Mouse (Mus musculus) kidney, embryonic 15.5 days (tissue): ENCODE measurements around the gene Elmo3. TPM values are rescaled to one million over a fixed set of nuclear protein-coding genes. Genes with fewer than 3 reads are reported as not detected.

Experiments used
- ATAC-seq: fragments of 200-750 bp; cut with Nextera tagmentation; replicated peaks from 2 replicates; pipeline ENCODE4 v1.8.0; 2017; ENCODE audit warnings: moderate TSS enrichment; ENCODE audit not compliant: low FRiP score
- H3K27ac ChIP-seq: fragments of 300-500 bp; sonication (generic); 2 replicates; pipeline ENCODE4 v1.5.1; 2015; ENCODE audit warnings: mild to moderate bottlenecking, inconsistent platforms
- H3K27me3 ChIP-seq: fragments of 300-500 bp; sonication (generic); 2 replicates; pipeline ENCODE4 v1.6.1; 2015; ENCODE audit warnings: inconsistent platforms
- H3K36me3 ChIP-seq: fragments of 300-500 bp; sonication (generic); 2 replicates; pipeline ENCODE4 v1.6.1; 2015; ENCODE audit warnings: inconsistent platforms
- H3K4me1 ChIP-seq: fragments of 300-500 bp; sonication (generic); 2 replicates; pipeline ENCODE4 v1.6.1; 2015; ENCODE audit warnings: inconsistent platforms
- H3K4me2 ChIP-seq: fragments of 300-500 bp; sonication (generic); 2 replicates; pipeline ENCODE4 v1.6.1; 2015; ENCODE audit warnings: moderate library complexity, mild to moderate bottlenecking, inconsistent platforms
- H3K4me3 ChIP-seq: fragments of 300-500 bp; sonication (generic); replicated peaks from 2 replicates; pipeline ENCODE4 v1.5.1; 2015; ENCODE audit warnings: mild to moderate bottlenecking, inconsistent platforms
- H3K9ac ChIP-seq: fragments of 300-500 bp; sonication (generic); 2 replicates; pipeline ENCODE4 v1.6.1; 2015; ENCODE audit warnings: mild to moderate bottlenecking, inconsistent platforms
- H3K9me3 ChIP-seq: fragments of 300-500 bp; sonication (generic); replicated peaks from 2 replicates; pipeline ENCODE4 v1.6.1; 2016; ENCODE audit warnings: inconsistent platforms
- WGBS: fragments of 180-500 bp; shearing (Covaris S2); methylation state at CpG from one replicate; pipeline ENCODE4 v1.1.7; 2015; ENCODE audit warnings: mixed read lengths; 5-methylcytosine and 5-hydroxymethylcytosine counted together
- polyA plus RNA-seq: library from polyadenylated mRNA; unstranded; fragments of >200 nt; fragmentation: Nextera tagmentation; extraction: Ambion mirVana; gene quantifications from 2 replicates; pipeline ENCODE4 v1.2.1, GENCODE M21; 2015

Elmo3 gene
- 10.6 and 11.5 TPM in 2 replicates for polyA plus RNA-seq

DNA sequence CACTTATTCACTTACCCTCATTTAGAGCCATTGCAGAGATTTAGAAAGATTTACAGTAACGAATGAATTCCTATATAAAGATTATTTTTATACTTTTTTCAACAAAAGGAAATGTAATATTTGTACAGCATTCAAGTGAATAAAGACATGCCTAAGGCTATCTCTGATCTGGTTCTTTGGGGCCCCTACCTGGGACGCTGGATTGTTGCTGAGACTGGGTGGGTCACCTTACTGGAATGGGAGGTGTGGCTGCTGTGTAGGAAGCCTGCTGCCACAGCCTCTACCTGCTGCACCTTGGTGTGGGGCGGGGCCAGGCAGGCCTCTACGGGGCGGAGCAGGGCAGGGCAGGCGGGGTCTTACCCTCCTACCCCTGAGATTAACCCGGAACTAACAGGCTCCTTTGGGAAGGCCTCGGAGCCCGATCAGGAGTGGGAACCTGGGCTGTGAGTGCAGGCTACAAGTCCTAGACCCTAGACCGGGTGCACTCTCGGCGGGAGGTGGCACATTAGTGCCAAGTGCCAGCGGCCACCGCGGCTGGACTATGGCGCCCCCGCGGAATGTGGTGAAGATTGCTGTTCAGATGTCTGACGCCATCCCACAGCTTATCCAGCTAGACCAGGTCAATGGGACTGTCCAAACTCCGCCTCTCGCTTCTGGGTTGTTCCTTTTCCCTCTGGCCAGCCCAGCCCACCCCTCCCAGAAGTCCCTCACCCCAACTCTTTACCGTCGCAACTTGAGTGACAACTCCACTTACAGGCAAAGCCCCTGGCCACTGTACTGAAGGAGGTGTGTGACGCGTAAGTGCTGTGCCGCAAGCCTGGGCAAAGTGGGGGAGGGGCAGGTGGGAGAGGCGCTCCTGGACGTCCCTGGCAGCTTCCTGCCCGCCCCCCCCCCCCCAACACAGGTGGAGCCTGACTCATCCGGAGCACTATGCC is at the start of gene Elmo3:
Gene Elmo3, plus strand, starts transcription at position 391 of the 935 bp plus-strand sequence.
- ATAC-seq, result peak; percentile 86
- Histone ChIP-seq H3K4me2 (peak within 1 kb of the TSS; percentile 76), H3K27ac (peak within 1 kb of the TSS; percentile 91), H3K9ac (peak within 1 kb of the TSS; percentile 47), H3K9me3 (no peaks in the 10 kb centered on the region), H3K27me3 (no peaks in the 10 kb centered on the region), H3K4me3 (peak within 1 kb of the TSS; percentile 46), H3K4me1 (peaks cover 27% of the 10 kb centered on the region), H3K36me3 (peaks cover 78% of the 10 kb centered on the region)
- WGBS, result 5% methylated on average over 30 of the region's 30 CpGs

DNA sequence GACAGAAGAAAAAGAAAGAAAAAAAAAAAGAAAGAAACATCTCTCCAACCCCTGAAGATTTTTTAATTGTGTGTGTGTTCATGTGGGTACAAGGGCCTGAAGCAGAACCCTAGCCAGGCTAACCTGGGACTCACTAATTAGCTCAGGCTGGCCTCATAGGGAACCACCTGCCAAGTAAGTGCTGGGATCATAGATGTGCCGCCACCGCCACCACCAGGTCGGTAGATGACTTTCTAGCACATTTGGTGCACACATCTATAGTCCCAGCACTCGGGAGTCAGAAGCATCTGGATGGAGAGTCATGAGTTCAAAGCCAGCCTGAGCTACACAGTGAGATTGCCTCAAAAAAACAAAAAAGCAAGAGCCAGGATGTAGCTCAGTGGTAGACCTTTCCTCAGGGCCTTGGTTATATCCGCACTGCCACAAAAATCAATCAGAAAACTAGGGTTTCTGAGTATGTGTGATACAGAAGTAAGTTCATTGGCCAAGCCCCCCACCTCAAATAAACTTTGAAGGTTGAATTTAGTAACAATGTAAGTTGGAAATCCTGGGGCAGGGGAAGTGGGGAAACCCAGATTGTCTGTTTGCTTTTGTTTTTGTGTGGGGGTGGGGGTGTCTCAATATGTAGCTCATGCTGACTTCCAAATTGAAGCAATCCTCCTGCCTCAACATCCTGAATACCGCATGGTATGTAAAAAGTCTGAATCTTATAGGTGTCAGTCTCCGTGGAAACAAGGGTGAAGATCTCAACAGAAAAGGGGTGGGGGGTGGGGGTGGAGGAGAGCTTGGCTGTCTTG is 47.9 kb upstream of the Elmo3 start:
- Histone ChIP-seq H3K4me3 (no peak overlapping the region), H3K27ac (no peak overlapping the region), H3K9me3 (no peaks in the 10 kb centered on the region), H3K9ac (no peak overlapping the region), H3K4me2 (no peak overlapping the region), H3K4me1 (peaks cover 42% of the 10 kb centered on the region), H3K36me3 (peaks cover 7% of the 10 kb centered on the region), H3K27me3 (peaks cover 72% of the 10 kb centered on the region)
- no peak for ATAC-seq
- WGBS, result 67% methylated on average over 7 of the region's 7 CpGs

DNA sequence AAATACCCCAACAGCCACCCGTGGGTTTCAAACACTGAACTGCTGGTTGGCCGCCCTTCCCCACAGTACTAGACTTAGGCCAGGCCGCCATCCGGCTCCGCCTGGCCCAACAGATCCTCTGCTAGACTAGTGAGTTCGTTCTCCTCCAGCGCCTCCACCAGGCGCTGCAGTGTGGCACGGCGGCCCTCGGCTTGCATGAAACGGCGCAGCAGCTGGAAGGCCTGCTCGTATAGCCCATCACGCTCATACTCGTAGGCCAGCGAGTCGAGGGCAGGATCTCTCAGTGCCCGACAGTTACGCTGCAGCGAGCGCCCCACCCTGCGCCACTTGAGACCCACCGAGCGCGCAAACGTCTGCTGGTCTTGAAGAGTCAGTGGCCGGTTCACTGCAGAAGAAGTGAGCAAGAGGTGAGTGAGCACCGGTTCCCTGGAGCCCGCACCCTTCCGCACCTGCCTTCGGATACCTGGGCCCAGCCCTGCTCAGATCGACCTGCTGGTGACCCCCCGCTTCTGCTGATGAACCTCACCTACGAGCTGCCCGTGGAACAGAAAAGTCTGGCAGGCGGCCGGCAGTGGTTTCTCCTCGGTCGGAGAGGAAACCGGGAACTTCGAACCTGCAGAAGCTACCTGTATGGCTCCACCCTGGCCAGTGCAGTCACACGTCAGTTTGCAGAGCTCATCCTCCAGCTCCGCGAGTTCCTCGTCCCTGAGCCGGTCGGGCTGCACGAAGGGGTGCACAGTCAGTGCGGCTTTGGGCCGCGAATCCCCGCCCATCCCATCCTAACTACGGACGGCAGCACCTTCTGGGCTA is 46.3 kb upstream of the Elmo3 start:
- peak overlapping the region; percentile 88 for H3K4me2 ChIP-seq
- WGBS, result 3% methylated on average over 55 of the region's 55 CpGs
- peak overlapping the region; percentile 41 for H3K9ac ChIP-seq
- peak; percentile 12 for ATAC-seq
- H3K27ac ChIP-seq, result no peak overlapping the region
- H3K9me3 ChIP-seq, result no peaks in the 10 kb centered on the region
- H3K4me3 ChIP-seq, result peak overlapping the region; percentile 48
- no peaks in the 10 kb centered on the region for H3K36me3 ChIP-seq
- H3K27me3 ChIP-seq, result peaks cover 86% of the 10 kb centered on the region
- peaks cover 39% of the 10 kb centered on the region for H3K4me1 ChIP-seq

DNA sequence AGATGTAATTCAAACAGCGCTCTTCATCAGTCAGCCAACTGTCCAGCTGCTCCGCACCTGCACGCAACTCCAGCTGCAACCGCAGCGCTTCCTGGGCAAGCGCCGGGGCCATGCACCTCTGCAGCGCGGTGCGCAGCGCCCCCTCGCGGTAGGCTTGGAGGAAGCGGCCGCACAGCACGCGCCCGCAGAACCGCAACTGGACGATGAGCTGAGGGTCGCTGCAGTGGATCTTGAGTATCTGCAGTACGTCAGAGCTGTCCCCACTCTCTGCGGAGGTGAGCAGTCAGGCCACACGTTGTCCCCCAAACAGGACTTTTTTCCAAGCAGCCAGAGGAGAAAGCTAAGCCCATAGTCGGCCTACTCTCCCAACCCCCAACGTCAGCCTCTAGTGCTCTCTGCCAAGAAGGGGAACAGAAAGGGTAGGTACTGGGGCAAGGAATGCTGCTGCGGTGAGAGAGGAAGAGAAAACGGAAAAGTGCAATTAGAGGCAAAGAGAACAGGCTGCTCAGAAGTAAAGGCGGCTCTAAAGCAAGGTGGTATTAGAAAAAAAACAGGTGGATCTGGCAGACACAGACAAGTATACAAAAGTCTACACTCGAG is 45.6 kb upstream of the Elmo3 start:
- peak overlapping the region; percentile 48 for H3K4me3 ChIP-seq
- peaks cover 36% of the 10 kb centered on the region for H3K4me1 ChIP-seq
- no peak overlapping the region for H3K27ac ChIP-seq
- H3K9me3 ChIP-seq, result no peaks in the 10 kb centered on the region
- ATAC-seq, result peak; percentile 33; the same call in 1 of the 2 replicates
- H3K9ac ChIP-seq, result peak overlapping the region; percentile 41
- H3K36me3 ChIP-seq, result no peaks in the 10 kb centered on the region
- peaks cover 87% of the 10 kb centered on the region for H3K27me3 ChIP-seq
- 3% methylated on average over 30 of the region's 30 CpGs for WGBS
- peak overlapping the region; percentile 88 for H3K4me2 ChIP-seq

DNA sequence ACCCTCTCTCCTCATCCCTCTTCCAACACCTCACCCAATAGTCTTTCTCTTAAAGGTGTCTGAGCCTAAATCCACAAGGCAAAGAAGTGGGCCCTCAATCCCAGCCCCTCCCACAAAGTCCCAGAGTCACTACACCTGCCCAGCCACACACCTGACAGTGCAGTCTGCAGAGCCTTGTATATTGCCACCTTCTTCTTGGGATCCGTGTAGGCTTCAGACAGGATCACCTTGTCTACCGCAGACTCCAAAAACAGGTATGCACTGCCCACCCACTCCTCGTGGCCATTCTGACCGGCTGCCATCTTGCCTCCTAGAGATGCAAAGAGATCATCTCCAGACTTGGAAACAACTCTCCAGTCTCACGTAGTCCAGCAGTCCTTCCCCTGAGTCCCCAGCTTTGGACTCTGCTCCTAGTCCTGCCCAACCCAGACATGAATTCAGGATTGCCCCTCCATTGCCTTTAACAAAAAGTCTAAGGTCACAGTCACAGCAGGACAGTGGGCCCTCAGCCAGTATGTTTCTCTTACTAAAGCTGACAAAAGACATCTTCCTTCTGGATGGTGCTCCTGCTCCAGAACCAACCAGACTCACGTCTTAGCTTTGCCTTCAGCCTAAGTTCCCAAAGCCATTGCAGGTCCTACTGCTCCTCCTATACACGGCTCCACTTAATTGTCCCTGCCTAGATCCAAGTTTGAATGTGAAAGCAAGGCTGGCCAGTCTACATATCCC is 44.9 kb upstream of the Elmo3 start:
- no peak overlapping the region for H3K27ac ChIP-seq
- no peak overlapping the region for H3K4me3 ChIP-seq
- H3K9me3 ChIP-seq, result no peaks in the 10 kb centered on the region
- no peak overlapping the region for H3K9ac ChIP-seq
- peaks cover 35% of the 10 kb centered on the region for H3K4me1 ChIP-seq
- WGBS, result 70% methylated on average over 7 of the region's 7 CpGs
- peaks cover 87% of the 10 kb centered on the region for H3K27me3 ChIP-seq
- H3K4me2 ChIP-seq, result no peak overlapping the region
- no peaks in the 10 kb centered on the region for H3K36me3 ChIP-seq
- ATAC-seq, result no peak

DNA sequence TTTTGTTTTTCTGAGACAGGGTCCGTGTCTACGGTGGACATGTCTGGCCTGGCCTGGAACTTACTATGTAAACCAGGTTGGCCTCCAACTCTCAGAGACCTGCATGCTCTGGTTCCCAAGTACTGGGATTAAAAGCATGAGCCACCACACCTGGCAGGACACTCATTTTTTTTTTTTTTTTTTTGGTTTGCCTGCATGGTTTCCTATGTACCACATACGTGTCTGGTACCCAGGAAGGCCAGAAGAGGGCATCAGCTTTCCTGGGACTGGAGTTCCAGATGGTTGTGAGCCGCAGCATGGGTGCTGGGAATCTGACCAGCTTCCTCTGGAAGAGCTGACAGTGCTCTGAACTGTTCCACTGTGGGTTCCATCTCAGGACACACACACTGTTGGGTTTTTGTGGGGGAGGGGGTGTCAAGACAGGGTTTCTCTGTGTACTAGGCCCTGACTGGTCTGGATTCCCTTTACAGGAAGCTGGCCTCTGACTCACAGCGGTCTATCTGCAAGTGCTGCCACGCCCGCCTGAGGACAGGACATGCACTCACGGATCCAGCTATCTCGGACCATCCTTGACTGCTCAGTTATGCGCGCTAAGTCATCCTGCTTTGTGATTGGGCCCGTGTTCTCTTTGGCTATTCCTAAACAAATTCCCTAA is 43.9 kb upstream of the Elmo3 start:
- no peak overlapping the region for H3K4me3 ChIP-seq
- H3K4me2 ChIP-seq, result no peak overlapping the region
- H3K36me3 ChIP-seq, result no peaks in the 10 kb centered on the region
- peaks cover 34% of the 10 kb centered on the region for H3K4me1 ChIP-seq
- H3K27ac ChIP-seq, result no peak overlapping the region
- no peaks in the 10 kb centered on the region for H3K9me3 ChIP-seq
- H3K9ac ChIP-seq, result no peak overlapping the region
- H3K27me3 ChIP-seq, result peaks cover 87% of the 10 kb centered on the region
- 86% methylated on average over 12 of the region's 12 CpGs for WGBS
- ATAC-seq, result no peak

DNA sequence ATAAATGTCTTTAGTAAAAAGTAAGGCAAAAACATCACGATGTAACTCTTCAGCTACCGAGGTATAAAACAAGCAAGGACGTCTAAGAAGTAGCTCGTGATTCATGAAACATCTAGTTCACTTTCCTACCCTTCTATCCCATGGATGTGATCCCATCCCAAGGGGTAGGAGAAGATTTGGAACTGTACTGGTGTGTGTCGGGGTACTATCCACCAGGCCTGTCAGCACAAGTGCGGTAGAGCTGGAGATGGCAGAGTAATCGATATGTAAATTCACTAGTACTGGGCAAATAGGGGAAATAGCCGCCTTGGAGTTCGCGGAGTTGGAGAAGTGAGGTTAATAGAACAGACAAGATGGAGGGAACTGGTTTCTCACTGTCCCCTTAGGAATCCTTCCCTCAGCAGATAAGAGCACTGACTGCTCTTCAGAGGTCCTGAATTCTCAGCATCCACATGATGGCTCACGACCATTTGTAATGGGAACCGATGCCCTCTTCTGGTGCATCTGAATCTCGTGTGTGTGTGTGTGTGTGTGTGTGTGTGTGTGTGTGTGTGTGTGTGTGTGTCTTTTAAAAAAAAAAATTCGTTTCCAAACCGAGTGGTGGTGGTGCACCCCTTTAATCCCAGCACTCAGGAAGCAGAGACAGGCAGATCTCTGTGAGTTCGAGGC is 42.0 kb upstream of the Elmo3 start:
- H3K4me1 ChIP-seq, result peaks cover 44% of the 10 kb centered on the region
- peaks cover 90% of the 10 kb centered on the region for H3K27me3 ChIP-seq
- H3K9ac ChIP-seq, result no peak overlapping the region
- H3K27ac ChIP-seq, result no peak overlapping the region
- WGBS, result 40% methylated on average over 16 of the region's 16 CpGs
- no peak for ATAC-seq
- peak overlapping the region; percentile 60 for H3K4me3 ChIP-seq
- no peaks in the 10 kb centered on the region for H3K36me3 ChIP-seq
- peak overlapping the region; percentile 82 for H3K4me2 ChIP-seq
- no peaks in the 10 kb centered on the region for H3K9me3 ChIP-seq

DNA sequence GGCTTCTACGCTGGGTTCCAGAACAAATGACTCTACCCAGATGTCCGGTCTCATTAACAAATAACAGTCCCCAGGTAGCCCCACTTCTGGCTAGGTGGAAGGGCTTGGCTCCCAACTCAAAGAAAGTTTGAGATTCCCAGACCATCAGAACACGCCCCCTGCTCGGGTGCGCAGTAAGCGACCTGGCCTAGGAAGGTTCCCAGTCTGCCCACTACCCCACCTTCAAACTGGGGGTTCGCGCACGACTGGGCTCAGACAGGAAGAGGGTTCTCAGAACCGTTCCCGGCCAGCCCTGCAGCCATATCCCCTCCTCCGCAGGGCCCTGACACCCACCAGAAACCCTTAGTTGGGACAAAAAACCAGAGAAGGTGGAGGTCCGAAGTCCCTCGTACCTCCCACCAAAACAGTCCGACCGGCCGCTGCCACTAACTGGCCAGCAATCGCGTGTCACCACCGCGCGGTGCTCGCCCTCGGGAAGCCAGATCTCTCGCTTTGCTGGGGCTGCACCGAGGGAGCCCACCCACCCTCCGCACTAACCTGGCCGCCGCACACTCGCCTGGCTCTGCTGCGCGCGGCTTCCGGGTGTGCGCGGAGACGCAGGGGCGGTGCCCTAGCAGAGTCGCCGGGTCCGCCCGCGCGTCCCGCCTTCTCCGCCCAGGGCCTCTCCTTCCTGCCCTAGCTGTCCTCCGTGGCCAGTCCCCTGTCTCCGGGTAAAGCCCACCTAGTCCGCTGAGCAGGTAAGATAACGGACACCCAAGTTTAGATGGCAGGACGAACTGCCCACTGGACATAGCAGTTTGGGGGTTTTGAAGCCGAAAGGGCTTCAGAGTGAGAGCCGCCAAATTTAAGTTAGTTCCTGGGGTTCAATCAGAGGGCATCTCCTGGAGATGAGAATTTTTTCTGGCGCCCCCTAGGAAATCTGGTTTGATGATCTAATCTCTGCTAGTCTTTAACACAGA is 41.1 kb upstream of the Elmo3 start, which contains the start of the genes Tradd and Fbxl8:
Gene Tradd, minus strand, starts transcription at position 586 of the 959 bp plus-strand sequence.
Gene Fbxl8, plus strand, starts transcription at position 625 of the 959 bp plus-strand sequence.
- Histone ChIP-seq H3K9ac (peak within 1 kb of the TSS; percentile 54), H3K36me3 (no peaks in the 10 kb centered on the region), H3K9me3 (no peaks in the 10 kb centered on the region), H3K27me3 (peaks cover 90% of the 10 kb centered on the region), H3K27ac (no peak within 1 kb of the TSS), H3K4me2 (peak within 1 kb of the TSS; percentile 82), H3K4me3 (peak within 1 kb of the TSS; percentile 60), H3K4me1 (peaks cover 44% of the 10 kb centered on the region)
- 2% methylated on average over 54 of the region's 54 CpGs for WGBS
- ATAC-seq, result peak; percentile 71

DNA sequence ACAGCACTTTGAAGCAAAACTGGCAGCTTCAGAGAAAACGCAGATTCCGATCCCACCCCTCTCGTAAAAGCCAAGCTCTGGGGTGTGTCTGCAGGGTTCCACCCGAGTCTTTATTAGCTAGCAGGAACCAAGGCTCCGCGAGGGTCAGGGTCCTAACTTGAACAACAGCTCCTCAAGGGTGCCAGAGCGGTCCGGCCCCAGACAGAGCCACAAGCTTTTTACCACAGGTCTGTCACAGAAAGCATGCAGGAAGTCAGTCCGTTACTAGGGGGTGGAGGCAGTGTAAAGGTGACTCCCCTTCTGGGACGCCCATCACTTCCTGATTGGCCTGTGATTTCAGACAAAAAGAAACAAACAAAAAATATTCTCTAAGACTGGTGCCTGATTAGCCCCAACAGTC is 40.3 kb upstream of the Elmo3 start:
- peak overlapping the region; percentile 82 for H3K4me2 ChIP-seq
- H3K4me3 ChIP-seq, result peak overlapping the region; percentile 60
- H3K27me3 ChIP-seq, result peaks cover 90% of the 10 kb centered on the region
- no peak overlapping the region for H3K27ac ChIP-seq
- H3K9ac ChIP-seq, result 0 out of 2 replicates have a peak overlapping the region, but pooled peaks have one; percentile 54
- no peak for ATAC-seq
- no peaks in the 10 kb centered on the region for H3K36me3 ChIP-seq
- H3K9me3 ChIP-seq, result no peaks in the 10 kb centered on the region
- H3K4me1 ChIP-seq, result peaks cover 44% of the 10 kb centered on the region
- WGBS, result 4% methylated on average over 10 of the region's 10 CpGs
